Mouse (Mus musculus) heart, postnatal 36 days (tissue): ENCODE measurements around the gene Arsb. TPM values are rescaled to one million over a fixed set of nuclear protein-coding genes. Genes with fewer than 3 reads are reported as not detected.

Source experiments
- DNase-seq, 2 experiments: peaks; one replicate each; pipeline ENCODE4 v3.0.0; 2021 to 2022
- intact Hi-C: fragments of 180-260 bp; cut with DNase I; formaldehyde crosslinking; loops from one replicate; pipeline ENCODE4 v1.15.1; 2025
- total RNA-seq, 2 experiments: library from RNA; stranded (reverse); gene quantifications; 2 replicates each; pipeline ENCODE4 v1.2.3; 2021

Arsb gene
- total RNA-seq = 1 to 10 TPM; 5.6 to 6.2 TPM

- intact Hi-C loops = no loop called here
- peak; percentile 82 to 89 for DNase-seq
These were observed at the start of gene Arsb for GRCm38 (mm10) chr13:93771588-93772278. Gene Arsb, plus strand, starts transcription at chr13:93771630.

GRCm38 (mm10) chr13:93721916-93722315 is 49.5 kb upstream of the Arsb start:
- intact Hi-C loops = no loop called here

GRCm38 (mm10) chr13:93723455-93723854 is 48.0 kb upstream of the Arsb start:
- intact Hi-C loops = no loop called here
- no peak for DNase-seq

More at GRCm38 (mm10) chr13:93721916-93722315, 49.5 kb upstream of the Arsb start:
- DNase-seq = no peak

GRCm38 (mm10) chr13:93724206-93724605 is 47.2 kb upstream of the Arsb start:
- intact Hi-C loops = no loop called here
- DNase-seq = peak; percentile 2 to 9

GRCm38 (mm10) chr13:93735131-93735636 is 36.2 kb upstream of the Arsb start:
- no peak for DNase-seq
- intact Hi-C loops = no loop called here

- intact Hi-C loops = no loop called here
- no peak for DNase-seq
These were observed 27.3 kb upstream of the Arsb start for GRCm38 (mm10) chr13:93744118-93744517.

- intact Hi-C loops = no loop called here
These were observed 18.6 kb upstream of the Arsb start for GRCm38 (mm10) chr13:93752597-93753400.

GRCm38 (mm10) chr13:93755084-93755483 is 16.3 kb upstream of the Arsb start:
- intact Hi-C loops = no loop called here
- no peak for DNase-seq

More at GRCm38 (mm10) chr13:93752597-93753400, 18.6 kb upstream of the Arsb start:
- no peak for DNase-seq

- intact Hi-C loops = no loop called here
- DNase-seq = no peak
These were observed 14.8 kb upstream of the Arsb start for GRCm38 (mm10) chr13:93756674-93757073.

- DNase-seq = no peak
- intact Hi-C loops = no loop called here
These were observed 13.9 kb upstream of the Arsb start for GRCm38 (mm10) chr13:93757514-93757913.

- no peak for DNase-seq
These were observed 13.1 kb upstream of the Arsb start for GRCm38 (mm10) chr13:93758149-93758898.

GRCm38 (mm10) chr13:93761831-93762230 is 9.6 kb upstream of the Arsb start:
- DNase-seq = no peak
- intact Hi-C loops = no loop called here

More at GRCm38 (mm10) chr13:93758149-93758898, 13.1 kb upstream of the Arsb start:
- intact Hi-C loops = no loop called here

- intact Hi-C loops = no loop called here
- no peak for DNase-seq
These were observed 8.6 kb upstream of the Arsb start for GRCm38 (mm10) chr13:93762879-93763278.

- DNase-seq = no peak
- intact Hi-C loops = no loop called here
These were observed 7.0 kb upstream of the Arsb start for GRCm38 (mm10) chr13:93764321-93764973.

GRCm38 (mm10) chr13:93771031-93771587 is 321 bp upstream of the Arsb start:
- intact Hi-C loops = no loop called here
- DNase-seq = no peak

- intact Hi-C loops = no loop called here
- no peak for DNase-seq
These were observed 828 bp downstream of the Arsb start for GRCm38 (mm10) chr13:93772279-93772636.

- intact Hi-C loops = no loop called here
These were observed 1.4 kb downstream of the Arsb start for GRCm38 (mm10) chr13:93772861-93773260.

GRCm38 (mm10) chr13:93773704-93774315 is 2.4 kb downstream of the Arsb start:
- intact Hi-C loops = no loop called here
- DNase-seq = no peak

More at GRCm38 (mm10) chr13:93772861-93773260, 1.4 kb downstream of the Arsb start:
- no peak for DNase-seq

- no peak for DNase-seq
- intact Hi-C loops = no loop called here
These were observed 11.4 kb downstream of the Arsb start for GRCm38 (mm10) chr13:93782823-93783222.

GRCm38 (mm10) chr13:93785329-93785728 is 13.9 kb downstream of the Arsb start:
- no peak for DNase-seq
- intact Hi-C loops = no loop called here
